Mouse (Mus musculus): Measurements from ENCODE around the gene Kcnk18.

Gene Kcnk18

GRCm38 (mm10) chr19:59280841-59281240, 61.8 kb downstream of the Kcnk18 start:
- no peak for DNase-seq (ENCODE audit: low read depth, low spot score)

DNA sequence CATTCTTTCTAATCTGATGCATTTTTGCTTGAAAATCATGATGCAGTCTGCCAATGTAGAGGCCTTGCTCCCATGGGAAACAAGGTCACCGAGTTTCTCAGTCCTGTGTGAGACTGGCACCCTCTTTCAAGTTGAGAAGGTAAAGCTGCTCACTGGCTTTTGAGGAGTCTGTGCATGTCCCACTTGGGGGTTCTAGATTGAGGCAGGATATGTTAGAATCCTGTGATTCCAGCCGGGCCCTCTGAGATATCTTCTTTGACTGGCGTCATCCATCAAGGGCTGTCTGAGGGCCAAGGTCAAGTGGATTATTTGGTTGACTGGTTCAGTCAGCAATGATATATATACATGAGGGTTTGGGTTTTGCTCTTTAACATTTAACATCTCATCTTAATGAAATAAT, 63.0 kb downstream of the Kcnk18 start:
- DNase-seq (ENCODE audit: low read depth, low spot score): no peak

All from CD4-positive, CD25-positive, alpha-beta regulatory T cell, adult 2 months (primary cell).